Mouse (Mus musculus) adrenal gland, adult 8-10 months (tissue): ENCODE measurements around the gene Irak2. TPM values are rescaled to one million over a fixed set of nuclear protein-coding genes. Genes with fewer than 3 reads are reported as not detected.
"Not testable (repeated sequence)": the region's sequence is repeated elsewhere in the genome, so short reads cannot be mapped to it uniquely, and the experiment has no call there.

Source experiments
- DNase-seq: peaks from one replicate; pipeline ENCODE4 v3.0.0; 2022
- microRNA-seq, 2 experiments: library from miRNA; unstranded; fragments of <30 nt; microRNA quantifications; one replicate each; pipeline ENCODE4 v1.2.0; 2022
- total RNA-seq, 4 experiments: library from RNA; stranded (reverse); gene quantifications; 2 replicates each; pipeline ENCODE4 v1.2.4; 2022

The Irak2 gene
- total RNA-seq, 4 experiments from 2014 or later, result 11.8 to 38.3 (median 22.4) TPM

DNA sequence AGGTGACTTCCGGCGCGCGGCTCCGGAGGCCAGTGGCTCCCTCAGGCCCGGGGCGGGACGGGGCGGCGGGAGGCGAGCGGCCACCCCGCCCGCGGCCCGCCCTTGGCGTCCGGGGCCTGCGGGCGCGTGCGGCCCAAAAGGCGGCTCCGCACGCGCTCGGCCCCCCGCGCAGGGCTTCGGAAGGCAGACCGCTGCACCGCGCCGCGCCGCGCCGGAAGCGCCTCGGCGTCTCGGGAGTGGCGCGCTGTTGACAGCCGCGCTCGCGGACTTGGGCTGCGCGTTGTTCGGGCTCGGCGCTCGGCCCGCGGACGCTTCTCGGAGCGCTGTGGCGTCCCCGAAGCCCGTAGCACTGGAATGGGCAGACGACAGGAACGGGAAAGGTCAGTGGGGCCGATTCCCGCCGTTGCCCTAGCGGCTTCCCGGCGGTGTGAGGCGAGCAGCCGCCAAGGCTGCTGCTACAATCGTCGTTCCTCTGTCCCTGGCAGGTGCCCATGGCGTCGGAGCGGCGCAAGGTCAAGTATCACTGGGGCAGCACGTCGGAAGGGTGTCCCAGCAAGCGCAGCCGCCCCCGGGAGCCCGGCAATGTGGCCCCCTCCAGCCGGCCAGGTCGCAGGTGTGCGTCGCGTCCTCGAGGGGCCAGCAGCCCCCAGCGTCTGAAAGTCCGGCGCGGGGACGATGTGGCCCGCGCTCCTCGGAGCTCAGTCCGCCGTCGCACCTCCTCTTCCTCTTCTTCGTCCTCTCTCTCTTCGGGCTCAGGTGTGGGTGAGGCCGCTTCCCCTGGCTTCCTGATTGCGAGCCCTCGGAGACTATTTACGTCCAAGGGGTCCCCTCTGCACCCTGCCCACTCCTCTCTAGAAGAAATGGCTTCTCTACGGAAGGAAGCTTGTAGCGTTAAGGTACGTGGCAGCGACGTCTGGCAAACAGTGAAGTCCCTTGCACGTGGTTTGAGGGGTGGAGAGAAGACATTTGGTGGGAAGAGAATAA is 59.2 kb downstream of the Irak2 start:
- DNase-seq, result peak; percentile 36

- no peak for DNase-seq
Measured at GRCm38 (mm10) chr6:113712718-113713117, 74.5 kb downstream of the Irak2 start.

DNA sequence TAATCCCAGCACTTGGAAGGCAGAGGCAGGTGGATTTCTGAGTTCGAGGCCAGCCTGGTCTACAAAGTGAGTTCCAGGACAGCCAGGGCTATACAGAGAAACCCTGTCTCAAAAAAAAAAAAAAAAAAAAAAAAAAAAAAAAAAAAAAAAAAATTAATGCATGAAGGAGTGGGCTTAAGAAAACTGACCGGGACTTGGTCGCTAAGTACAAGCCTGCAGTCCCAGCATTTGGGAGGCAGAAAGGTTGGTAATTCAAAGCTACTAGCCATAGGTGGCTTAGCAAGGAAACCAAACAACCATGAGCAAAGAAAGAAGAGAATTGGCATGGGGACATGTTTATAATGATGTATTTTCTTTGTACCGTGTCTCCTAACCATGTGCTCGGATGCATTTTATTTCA is 75.1 kb downstream of the Irak2 start:
- DNase-seq, result not testable (repeated sequence)

DNA sequence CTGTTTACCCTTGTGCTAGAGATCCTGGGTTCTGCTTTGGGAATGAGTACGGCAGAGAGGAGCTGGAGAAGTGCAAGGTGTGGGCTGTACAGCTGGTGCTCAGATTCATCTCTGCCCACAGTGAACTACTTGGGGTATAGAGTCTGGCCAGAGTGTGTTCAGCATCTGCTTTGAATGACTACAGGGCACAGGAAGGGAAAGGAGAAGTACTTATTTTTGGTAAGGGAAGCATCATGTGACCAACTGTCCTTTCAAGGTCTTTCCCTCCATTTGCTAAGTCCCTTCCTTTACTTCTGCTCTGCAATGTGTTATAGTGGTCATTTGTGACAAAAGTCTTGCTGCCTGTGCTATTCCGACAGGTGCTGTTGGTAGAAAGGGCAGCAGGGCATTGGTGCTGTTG is 76.0 kb downstream of the Irak2 start:
- no peak for DNase-seq

DNA sequence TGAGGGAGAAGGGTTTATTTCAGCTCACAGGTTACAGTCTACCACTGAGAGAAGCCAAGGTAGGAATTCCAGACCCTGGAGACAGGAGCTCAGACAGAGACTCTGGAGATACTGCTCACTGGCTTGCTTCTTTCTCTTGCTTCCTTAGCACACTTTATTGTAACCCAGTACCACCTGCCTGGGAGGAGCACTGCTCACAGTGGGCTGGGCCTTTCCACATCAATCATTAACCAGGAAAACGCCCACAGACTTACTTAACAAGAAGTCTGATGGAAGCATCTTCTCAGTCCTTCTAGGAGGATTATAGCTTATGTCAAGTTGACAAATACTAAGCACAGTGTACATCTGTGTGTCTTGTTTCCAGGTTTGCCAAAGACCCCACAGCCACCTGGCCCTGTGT is 76.5 kb downstream of the Irak2 start:
- no peak for DNase-seq

DNA sequence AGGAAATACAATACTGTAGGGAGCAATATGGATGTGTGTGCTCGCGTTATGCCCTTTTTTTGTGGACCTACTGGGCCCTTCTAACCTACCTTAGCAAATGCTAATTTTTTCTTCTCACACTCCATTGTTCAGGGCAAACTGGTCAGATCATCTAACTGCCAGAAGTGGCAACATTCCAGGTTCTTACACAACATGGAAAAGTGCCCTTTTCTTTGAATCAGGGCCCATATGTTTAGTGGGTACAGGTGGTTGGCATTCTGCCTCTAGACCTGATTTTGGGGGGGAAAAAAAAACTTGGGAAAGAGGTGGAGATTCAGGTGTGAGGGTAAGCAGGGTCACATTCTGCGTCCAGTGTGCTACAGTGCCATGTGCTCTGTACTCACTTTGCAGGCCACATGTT is 79.3 kb downstream of the Irak2 start:
- DNase-seq, result no peak

DNA sequence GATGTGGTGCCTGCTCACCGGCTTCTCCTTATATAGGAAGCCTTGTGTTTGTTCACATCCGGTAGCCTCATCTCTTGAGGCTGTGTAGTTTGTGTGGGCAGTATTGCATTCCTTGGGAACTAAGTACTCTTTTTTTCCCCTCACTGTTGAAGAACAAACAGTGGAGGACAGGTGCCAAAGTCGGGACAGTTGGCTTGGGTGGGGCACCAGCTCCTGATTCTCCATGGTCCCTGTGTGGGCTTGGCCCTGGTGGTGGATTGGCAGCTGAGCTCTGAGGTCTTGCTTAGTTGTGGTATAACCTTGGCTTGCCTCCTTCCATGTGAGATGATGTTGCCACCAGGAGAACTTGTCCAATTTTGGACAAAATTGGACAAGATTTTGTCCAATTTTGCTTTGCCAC is 81.6 kb downstream of the Irak2 start, which contains the start of gene Ghrl:
Ghrl (minus strand) TSS at position 3 of the 400 bp plus-strand sequence.
- DNase-seq, result no peak

DNA sequence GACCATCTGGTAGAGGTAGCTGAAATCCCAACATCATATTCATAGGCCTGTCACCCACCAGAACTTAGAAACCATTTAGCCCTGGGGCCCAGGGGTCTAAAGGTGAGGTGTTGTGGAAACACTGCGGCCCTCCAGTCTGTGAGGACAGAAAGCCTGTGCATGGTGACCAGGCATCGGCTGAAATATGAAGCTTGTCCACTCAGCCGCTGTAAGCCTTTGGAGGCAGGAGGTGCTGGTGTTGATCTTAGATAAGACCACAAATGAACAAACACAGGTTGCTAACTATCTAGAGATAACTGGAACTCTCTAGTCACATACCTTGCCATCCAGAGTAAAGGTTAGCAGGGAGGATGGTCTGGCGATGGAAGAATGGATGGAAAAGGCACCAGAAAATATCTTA is 82.8 kb downstream of the Irak2 start:
- DNase-seq, result no peak

DNA sequence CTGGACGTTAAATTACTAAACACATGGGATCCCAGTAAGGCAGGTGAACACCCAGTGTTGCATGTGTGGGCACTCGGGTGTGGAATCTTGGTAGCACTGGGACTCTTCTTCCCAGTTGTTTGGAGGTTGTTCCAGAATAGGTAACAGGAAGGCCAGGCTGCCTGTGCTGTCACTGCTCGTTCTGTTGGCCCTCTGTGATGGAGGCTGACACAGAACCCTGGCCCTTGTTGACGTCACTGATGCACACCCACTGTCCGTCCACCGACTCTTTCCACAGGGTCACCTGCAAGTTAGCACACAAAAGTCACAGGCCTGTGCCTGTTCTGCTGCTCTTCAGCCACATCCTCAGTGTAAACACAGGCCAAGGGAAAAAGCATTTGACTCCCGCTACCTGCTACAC is 89.9 kb downstream of the Irak2 start:
- no peak for DNase-seq

- no peak for DNase-seq
Measured at GRCm38 (mm10) chr6:113731296-113731695, 93.0 kb downstream of the Irak2 start.

DNA sequence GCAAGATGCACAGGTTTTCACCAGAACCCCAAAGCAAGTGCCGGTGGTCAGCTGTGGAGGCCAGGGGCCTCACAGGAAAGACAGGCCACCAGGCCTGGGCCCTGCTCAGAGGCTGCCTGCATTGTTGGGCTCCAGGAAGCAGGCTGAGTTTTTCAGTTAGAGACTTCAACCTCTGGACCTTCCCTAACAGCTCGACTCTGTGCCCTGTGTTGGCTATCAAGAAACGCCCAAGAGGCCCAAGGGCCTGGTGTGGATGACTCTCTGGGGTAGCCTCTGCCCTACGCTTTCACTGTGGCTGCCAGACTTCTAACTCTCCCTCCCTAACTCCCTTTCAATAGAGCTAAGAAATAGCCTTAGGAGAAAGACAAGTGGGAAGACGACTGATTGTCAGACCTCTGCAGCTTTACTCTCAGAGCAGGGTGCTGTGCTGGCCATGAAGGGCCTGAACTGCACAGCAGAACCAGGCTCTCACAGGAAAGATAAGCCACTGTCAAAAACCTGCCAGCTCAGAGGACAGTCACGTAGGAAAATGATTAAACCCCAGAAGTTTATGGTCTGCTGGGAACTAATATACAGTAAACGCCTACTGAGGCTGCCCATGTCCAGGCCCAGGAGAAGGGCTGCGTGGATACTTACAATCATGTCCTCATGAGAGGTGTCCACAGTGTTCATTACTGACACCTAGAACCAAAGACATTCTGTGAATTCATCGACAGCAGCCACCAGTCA is 99.2 kb downstream of the Irak2 start:
- DNase-seq, result no peak

DNA sequence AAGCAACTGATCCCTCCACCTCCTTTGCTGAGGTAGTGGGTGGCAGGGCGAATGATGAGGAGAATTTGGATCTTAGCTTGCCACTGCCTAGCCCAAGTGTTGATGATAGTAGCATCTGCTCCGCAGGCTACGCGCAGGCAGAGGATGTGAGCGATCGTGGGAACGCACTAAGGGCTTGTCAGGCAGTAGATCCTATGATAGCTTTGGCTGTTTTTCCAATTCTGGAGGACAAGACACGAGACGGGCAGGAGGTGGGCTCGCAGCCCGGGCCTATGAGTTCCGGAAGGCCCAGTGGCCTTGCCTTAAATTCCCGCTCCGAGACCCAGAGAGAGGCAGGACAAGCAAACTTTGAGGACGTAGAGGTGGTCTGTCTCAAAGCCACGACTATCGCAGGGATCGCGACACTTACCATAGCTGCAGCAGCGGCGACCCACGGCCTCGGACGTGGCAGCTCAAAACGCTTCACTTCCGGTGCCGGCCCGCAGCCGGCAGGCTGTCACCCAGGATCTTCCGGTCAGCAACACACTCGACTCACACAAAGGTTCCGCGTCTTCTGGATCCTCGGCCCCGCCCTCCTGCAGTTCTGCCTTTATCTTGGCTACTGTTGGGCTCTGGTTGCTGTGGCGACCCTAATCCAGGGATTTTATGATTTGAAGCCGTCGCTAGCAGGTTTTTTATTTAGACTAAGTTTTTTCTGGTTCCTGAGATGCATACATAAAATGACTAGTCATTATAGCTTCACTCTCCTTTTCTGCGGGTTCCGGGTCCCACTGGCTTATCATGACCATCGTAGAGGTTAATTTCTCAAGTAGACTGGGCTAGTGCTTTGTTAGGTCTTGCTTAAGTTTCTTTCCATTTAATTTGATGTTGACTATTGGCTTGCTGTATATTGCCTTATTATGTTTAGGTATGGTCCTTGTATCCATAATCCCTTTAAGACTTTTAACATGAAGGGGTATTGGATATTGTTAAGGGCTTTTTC is 102.3 kb downstream of the Irak2 start, which contains the start of gene Sec13:
Sec13 (minus strand) TSS at position 508 of the 982 bp plus-strand sequence.
- DNase-seq, result peak; percentile 66

DNA sequence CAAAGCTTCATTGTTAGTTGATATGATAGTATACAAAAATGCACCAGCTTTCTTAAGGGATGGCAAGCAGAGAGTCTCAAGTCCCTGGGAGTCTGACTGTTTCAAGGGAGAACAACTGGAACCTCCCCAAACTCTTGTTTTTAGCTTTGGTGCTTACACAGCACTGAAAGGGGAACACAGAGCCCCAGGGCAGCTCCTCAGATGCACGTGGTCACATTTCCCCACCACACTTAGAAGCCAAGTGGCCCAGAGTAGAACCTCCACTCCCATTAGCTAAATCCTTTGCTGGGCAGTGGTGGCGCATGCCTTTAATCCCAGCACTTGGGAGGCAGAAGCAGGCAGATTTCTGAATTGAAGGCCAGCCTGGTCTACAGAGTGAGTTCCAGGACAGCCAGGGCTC is 103.2 kb downstream of the Irak2 start:
- DNase-seq, result no peak

DNA sequence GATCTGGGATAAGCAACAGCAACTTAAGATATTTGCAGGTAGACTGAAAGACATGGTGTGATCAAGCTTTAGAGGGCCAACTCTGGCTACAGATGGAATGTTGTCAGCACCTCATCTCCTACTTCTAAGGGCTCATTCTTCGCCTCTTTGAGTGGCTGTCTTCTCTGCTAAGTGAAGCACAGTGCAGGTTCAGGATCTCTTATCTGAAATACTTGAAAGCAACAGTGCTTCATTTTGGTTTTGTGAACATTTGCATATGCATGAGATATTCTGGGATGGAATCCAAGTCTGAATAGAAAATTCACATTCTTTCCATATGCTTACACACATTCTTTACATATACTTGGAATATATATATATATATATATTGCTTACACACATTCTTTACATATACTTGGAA is 104.1 kb downstream of the Irak2 start:
- DNase-seq, result no peak

- DNase-seq, result no peak
Measured at GRCm38 (mm10) chr6:113743111-113743510, 104.8 kb downstream of the Irak2 start.

Small RNA genes lying within 50 kb of the gene (microRNA-seq; reads per million reads assigned to microRNA genes)
- 0.35 to 0.67 reads per million in 2 experiments for gene Mir7042

Other genes with a start within 250 kb of the Irak2 start
- gene Ttll3, start 249.2 kb upstream of the Irak2 start, total RNA-seq, result 1 to 10 TPM; 2.6 to 7.4 (median 3.9) TPM
- 10 to 100 TPM in 3 of 4 experiments, 1 to 10 TPM in 1; 7.6 to 13.8 (median 11.6) TPM for gene Rpusd3, start 219.1 kb upstream of the Irak2 start, total RNA-seq
- 100 to 1,000 TPM; 185 to 405 (median 283) TPM for gene Cidec, start 202.7 kb upstream of the Irak2 start, total RNA-seq
- gene Jagn1, start 195.9 kb upstream of the Irak2 start, total RNA-seq, result 10 to 100 TPM; 40.6 to 52.5 (median 46.4) TPM
- 1 to 10 TPM in 3 of 4 experiments, under 1 TPM in 1; 0.74 to 1.9 (median 1.1) TPM for gene Il17re, start 180.0 kb upstream of the Irak2 start, total RNA-seq
- 10 to 100 TPM; 17.5 to 29.1 (median 24.0) TPM for gene Il17rc, start 167.0 kb upstream of the Irak2 start, total RNA-seq
- 10 to 100 TPM; 60.8 to 69.9 (median 67.4) TPM for gene Creld1, start 155.2 kb upstream of the Irak2 start, total RNA-seq
- under 1 TPM; 0.20 to 0.40 (median 0.31) TPM for gene Prrt3, start 136.5 kb upstream of the Irak2 start, total RNA-seq
- gene Emc3, start 106.8 kb upstream of the Irak2 start, total RNA-seq, result 100 to 1,000 TPM in 1 of 4 experiments, 10 to 100 TPM in 3; 81.3 to 119 (median 96.3) TPM
- 1 to 10 TPM in 2 of 4 experiments, under 1 TPM in 2; 0.35 to 2.0 (median 0.88) TPM for gene Fancd2, start 106.8 kb upstream of the Irak2 start, total RNA-seq
- gene Fancd2os, start 37.8 kb upstream of the Irak2 start, total RNA-seq, result under 1 TPM in 1 of 4 experiments, not detected in 3; 0.35 TPM
- 100 to 1,000 TPM; 180 to 239 (median 200) TPM for gene Brk1, start 33.7 kb upstream of the Irak2 start, total RNA-seq
- 10 to 100 TPM; 29.5 to 34.0 (median 32.1) TPM for gene Vhl, start 14.5 kb upstream of the Irak2 start, total RNA-seq
- gene Tatdn2, start 58.6 kb downstream of the Irak2 start, total RNA-seq, result 10 to 100 TPM; 56.1 to 74.8 (median 64.0) TPM
- gene Ghrl, start 81.4 kb downstream of the Irak2 start, total RNA-seq, result 1 to 10 TPM in 1 of 4 experiments, not detected in 3; 1.4 TPM
- gene Sec13, start 102.3 kb downstream of the Irak2 start, total RNA-seq, result 100 to 1,000 TPM; 117 to 146 (median 124) TPM